Mouse (Mus musculus): Measurements from ENCODE around the gene Mrtfa.

- TF ChIP-seq CTCF (IDR thresholded peaks at IDR 0.05) (no peak), EP300 (IDR thresholded peaks at IDR 0.05) (no peak)
Observed at GRCm38 (mm10) chr15:81237471-81237870, 46.9 kb upstream of the Mrtfa start.

Measured in lung, postnatal 0 days (tissue).